Mouse (Mus musculus): Measurements from ENCODE around the gene Epb41l4b.

GRCm38 (mm10) chr4:57118883-57119282 lies 24.4 kb downstream of the Epb41l4b start:
- no peak for TF ChIP-seq POLR2A (IDR thresholded peaks at IDR 0.05; ENCODE audit: borderline replicate concordance, extremely low read depth, insufficient read depth, insufficient read length, poor library complexity, severe bottlenecking)
- no peak for TF ChIP-seq CTCF (IDR thresholded peaks at IDR 0.05; ENCODE audit: borderline replicate concordance, extremely low read depth, insufficient read depth, insufficient read length)

Data from brain, embryonic 14.5 days (tissue).